Mouse (Mus musculus): ENCODE measurements at regions not wholly inside any gene's neighbourhood (a gene's known extent, or its start where the extent isn't known, plus 50 kb on each side); places are given as distances from the start of the nearest gene placed in this dataset.

GRCm38 (mm10) chr1:41264214-41264613 lies 458.8 kb downstream of the Tmem182 start:
- no peak for DNase-seq (ENCODE audit: low read depth)

DNA sequence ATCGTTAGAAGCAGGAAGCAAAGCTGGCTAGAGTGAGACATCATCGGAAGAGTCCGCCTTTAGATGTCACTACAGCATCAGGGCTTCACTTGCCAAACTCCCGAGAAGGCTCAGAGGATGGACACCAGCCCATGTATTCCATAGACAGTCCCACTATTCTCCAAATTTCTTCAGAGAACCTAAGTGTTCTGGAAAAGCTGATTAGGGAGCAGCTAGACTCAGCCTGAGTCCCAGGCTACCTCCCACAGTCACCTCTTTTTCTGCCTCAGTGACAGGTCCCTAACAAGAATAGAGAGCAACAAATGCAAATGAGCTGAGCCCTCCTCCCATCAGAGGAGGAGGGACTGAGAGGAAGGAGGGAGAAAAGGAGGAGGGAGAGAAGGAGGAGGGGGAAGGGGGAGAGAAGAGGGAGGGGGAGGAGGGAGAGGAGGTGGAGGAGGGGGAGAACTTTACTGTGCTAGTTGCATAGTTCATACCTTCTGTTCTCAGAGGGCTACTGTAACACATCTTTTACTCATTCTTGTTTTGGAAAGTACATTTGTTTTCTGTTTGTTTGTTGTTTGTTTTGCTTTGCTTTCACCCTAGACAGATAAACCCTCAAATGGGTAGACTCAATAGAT lies 465.8 kb downstream of the Tmem182 start:
- DNase-seq (ENCODE audit: low read depth): no peak

DNA sequence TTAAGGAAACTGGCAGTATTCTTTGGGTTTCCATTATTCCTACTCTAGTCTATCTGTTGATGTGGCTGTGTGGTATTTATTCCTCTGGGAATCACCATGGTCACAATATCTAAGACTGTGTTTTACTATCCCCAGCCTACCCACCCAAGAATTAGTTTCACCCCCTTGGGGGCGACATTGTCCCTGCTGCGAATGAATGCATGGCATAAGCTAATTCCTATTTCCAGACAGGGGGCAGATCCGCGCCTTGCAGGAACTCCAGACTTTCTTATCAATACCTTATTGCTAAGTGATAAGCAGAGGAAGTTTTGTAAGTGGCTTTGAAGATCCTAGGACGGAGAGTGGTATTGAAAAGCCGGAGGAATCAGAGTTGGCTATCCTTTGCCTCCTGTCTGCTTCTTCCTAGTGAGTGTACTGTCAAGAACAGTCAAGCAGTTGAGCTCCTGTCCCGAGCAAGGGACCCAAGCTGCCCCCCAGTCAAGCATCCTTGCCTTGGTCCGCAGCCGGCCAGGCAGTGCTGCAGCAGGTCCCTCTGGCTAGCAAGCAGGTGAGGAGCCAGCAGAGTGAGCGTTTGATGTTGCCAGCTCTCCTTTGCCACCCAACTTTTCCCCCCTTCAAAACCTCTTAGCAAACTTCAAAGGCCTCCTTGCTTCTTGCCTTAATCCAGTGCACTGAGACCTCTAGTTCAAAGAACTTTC lies 469.3 kb downstream of the Tmem182 start:
- DNase-seq (ENCODE audit: low read depth): no peak

DNA sequence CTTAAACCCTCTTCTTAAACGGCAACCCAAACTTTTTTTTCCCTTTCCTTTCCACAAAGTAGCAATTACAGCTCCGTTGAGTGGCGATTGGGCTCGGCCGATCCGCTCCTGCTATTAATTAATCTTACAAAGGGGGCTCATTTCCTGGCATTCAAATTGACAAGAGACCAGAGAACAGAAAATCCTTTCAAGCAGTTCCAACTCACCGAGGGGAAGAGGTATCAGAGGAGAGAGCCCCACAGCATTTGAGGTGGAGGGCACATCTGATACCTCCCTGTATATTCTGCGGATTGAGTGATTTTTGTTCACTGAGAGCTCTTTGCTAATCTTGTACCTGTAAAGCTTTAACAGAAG lies 469.8 kb downstream of the Tmem182 start:
- DNase-seq (ENCODE audit: low read depth): no peak

DNA sequence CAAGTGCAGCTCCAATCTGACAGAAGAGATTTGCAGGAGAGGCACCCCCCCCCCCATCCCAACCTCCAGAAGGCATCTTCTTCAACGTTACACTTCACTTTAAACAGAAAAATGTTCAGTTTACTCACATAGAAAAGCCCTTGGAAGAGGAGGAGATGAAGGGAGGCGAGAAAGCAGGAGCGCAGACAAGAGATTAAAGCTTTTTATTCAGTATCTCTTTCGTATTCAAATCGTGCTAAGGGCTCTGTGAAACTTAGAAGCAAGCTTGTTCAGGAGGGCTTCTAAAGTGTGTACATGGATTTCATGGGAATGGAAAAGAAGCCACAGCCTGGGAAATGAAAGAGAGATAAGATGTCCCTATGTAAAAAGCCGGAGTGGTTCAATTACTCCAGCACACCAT lies 470.2 kb downstream of the Tmem182 start:
- DNase-seq (ENCODE audit: low read depth): no peak

GRCm38 (mm10) chr1:41276303-41276702 lies 470.9 kb downstream of the Tmem182 start:
- DNase-seq (ENCODE audit: low read depth): no peak

DNA sequence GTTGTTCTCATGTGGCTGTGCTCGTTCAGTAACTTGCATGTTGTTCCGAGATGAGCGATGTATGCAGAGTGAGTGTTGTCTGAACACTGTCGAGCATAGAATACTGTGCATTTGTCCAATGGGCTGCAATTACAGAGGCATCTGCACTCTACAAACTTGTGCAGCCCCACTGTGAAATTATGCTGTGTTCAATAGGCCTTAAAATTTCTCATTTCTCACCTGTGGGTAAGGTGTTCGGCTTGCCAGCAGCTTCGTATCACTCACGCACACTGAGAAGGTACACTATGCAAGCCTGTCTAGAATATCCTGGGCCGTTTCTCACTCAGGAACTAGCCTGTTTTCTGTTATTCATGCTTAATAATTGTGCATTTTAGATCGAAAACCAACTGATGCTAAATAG lies 479.8 kb downstream of the Tmem182 start:
- DNase-seq (ENCODE audit: low read depth): no peak

DNA sequence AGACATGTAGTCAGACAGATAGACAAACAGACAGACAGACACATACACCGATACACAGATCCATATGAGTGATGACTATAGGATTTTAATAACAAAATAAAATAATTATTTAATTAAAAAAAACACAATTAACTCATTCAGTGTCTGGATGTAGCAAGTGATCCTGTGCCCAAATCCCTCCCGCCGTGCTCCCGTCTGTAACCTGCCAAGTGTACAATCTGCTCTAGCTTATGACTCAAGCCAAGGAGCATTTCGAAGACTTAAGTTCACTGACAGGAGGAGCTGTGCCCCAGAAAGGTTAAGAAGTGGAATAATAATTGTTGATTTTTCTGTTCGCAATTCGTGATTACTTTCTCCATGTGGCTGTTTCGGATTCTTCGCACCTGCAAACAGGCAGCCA lies 480.8 kb downstream of the Tmem182 start:
- DNase-seq (ENCODE audit: low read depth): no peak

DNA sequence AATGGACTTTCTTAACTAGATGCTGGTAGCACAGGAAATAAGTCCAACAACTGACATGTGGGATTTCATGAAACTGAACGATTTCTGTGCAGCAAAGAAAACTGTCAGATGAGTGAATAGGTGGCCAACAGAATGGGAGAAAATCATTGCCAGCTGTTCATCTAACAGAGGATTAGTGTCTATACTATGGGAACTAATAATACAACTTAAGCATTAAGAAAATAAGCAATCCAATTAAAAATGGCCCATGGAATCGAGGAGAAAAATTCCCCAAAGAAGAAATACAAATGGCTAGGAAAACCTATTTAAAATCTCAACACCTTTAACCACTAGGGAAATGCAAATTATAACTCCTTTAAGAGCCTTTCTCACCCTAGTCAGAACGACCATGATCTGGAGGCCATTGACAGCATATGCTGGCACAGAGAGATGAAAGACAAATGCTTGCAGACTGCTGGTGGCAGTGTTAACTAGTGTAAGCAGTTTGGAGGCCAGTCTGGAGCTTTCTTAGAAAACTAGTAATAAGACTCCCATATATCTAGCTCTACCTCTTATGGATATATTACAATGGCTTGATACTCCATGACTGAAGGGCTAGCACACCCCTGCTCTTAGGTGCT lies 521.6 kb downstream of the Tmem182 start:
- no peak for DNase-seq (ENCODE audit: low read depth)

DNA sequence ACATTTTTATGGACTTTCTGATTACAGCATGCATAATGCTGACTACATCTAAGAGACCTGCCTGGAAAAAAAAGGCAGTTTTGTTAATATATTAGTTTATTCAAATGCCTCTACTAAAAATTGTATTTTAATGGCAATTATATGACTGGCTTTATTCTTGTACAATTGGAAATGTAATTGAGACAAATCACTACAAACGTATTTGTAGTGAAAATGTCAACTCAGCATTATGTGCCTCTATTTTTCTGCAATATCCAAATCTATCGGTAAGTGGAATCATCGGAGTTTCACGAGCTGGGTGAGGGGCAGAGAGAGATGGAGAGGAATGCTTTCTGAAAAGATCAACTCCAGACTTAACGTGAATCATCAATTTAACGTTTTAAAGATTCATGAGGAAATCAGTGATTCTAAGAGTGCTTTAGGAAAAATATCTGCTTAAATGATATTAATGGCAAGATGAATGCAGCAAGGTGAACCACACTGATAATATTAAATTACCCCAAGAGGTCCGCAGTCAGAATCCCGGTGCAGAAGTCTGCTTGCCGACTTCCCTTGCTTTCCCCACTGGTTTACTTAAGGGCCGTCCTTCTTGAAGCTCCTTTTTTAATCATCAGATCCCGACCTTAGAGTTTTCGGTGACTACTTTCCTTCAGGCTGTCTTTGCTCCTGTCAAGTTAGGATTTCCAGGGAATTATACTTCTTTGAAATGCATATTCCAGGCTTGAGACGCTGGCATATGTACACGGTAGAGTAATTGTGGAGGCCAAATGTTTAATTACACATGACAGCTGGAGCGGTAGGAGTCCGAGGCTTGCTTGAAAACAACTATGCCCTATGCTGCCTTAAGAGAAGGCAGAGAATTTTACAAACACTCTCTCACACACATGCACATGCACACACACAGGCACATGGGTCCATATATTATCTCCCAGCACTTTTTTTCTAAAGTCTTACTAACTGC lies 544.7 kb downstream of the Tmem182 start:
- DNase-seq (ENCODE audit: low read depth): no peak

- DNase-seq (ENCODE audit: low read depth): no peak
Observed at GRCm38 (mm10) chr1:41359061-41359460, 553.7 kb downstream of the Tmem182 start.

- no peak for DNase-seq (ENCODE audit: low read depth)
Observed at GRCm38 (mm10) chr1:41361512-41361911, 556.1 kb downstream of the Tmem182 start.

DNA sequence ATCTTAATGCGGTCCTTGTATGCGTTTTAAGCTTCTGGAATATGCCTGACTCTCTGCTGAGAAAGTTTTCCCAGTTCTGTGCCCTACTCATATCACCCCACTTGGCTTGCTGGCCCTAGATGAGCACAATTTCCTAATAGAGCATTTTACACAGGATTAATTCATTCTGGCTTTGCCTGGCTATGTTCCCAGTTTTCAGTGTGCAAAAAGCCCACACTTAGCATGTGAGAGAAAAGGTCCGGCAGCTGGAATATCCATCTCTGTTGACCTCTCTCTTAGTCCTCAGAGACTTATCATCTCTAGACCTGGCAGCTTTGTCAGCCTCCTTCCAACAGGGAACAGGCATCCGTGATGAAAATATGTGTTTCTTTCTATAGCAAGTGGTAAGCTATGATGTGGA lies 574.6 kb downstream of the Tmem182 start:
- no peak for DNase-seq (ENCODE audit: low read depth)

DNA sequence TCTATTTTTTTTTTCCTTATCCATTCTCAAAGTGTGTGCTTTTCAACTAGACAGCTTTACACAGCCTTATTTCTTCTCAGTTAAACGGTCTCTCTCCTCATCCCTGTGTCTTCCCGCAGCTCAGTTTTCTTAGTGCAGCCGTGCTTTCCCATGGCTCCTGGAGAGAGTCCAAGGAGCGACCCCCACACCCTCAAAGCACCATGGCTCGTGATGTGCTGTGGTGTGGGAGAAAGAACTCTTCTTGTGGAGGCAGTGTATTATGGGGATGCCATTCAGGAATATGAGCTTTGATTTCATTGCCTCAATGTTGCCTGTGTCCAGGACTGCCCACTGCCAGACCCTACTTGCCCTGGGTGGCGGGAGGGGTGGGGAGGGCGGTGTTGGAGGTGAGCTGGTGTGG lies 576.1 kb downstream of the Tmem182 start:
- DNase-seq (ENCODE audit: low read depth): no peak

DNA sequence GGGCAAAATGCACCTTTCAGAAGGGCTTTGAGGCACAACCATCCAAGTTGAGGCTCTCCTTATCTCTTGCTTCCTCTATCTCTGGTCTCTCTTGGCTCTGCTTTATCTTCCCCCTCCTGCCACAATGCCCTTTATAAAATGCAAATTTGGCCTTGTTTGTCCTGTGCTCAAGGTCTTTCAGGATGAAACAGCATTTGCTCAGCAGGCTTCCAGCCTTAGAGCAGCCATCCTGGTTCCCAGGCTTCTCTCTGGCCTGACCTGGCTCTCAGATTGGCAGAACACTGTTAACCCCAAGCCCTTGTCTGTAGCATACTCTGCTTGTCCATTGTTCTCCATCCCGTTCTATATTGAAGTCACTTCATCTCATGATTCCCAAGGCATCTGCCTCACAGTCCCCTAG lies 579.3 kb downstream of the Tmem182 start:
- DNase-seq (ENCODE audit: low read depth): no peak

DNA sequence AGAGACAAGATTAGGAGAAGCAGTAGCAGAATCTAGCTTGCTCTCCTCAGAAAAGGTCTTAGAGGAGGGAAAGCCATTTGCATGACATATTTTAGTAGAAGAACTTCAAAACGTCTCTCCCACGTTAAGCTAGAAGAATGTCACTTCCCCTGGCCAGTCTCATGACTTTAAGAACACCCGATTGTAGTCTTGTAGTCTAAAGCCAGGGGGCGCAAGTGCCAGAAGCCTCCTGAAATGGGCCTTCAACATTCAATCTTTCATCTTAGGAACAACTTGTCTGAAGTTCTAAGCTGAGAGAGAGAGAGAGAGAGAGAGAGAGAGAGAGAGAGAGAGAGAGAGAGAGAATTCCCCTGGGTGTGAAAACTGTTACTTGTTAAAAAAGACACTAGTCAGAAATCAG lies 581.0 kb downstream of the Tmem182 start:
- DNase-seq (ENCODE audit: low read depth): no peak

GRCm38 (mm10) chr1:41390102-41390884 lies 584.9 kb downstream of the Tmem182 start:
- no peak for DNase-seq (ENCODE audit: low read depth)

GRCm38 (mm10) chr1:41391071-41391470 lies 585.7 kb downstream of the Tmem182 start:
- DNase-seq (ENCODE audit: low read depth): no peak

GRCm38 (mm10) chr1:41393287-41393686 lies 587.9 kb downstream of the Tmem182 start:
- no peak for DNase-seq (ENCODE audit: low read depth)

- no peak for DNase-seq (ENCODE audit: low read depth)
Observed at GRCm38 (mm10) chr1:41395081-41395480, 589.7 kb downstream of the Tmem182 start.

- DNase-seq (ENCODE audit: low read depth): no peak
Observed at GRCm38 (mm10) chr1:41410533-41410932, 605.1 kb downstream of the Tmem182 start.

GRCm38 (mm10) chr1:41411641-41412040 lies 606.2 kb downstream of the Tmem182 start:
- DNase-seq (ENCODE audit: low read depth): no peak
